Mouse (Mus musculus): ENCODE data around the gene Cox17.
A peak's percentile ranks its signal among the peaks of the same experiment; 100 is the strongest.

The Cox17 gene

GRCm38 (mm10) chr16:38349881-38350280 is 3.1 kb downstream of the Cox17 start:
- no peak for DNase-seq

GRCm38 (mm10) chr16:38350361-38350855 is 3.6 kb downstream of the Cox17 start:
- DNase-seq, result peak; percentile 16 to 47

- no peak for DNase-seq
Observed at GRCm38 (mm10) chr16:38350939-38351338, 4.1 kb downstream of the Cox17 start.

- DNase-seq, result no peak
Observed at GRCm38 (mm10) chr16:38352031-38352430, 5.2 kb downstream of the Cox17 start.

- no peak for DNase-seq
Observed at GRCm38 (mm10) chr16:38352851-38353250, 6.1 kb downstream of the Cox17 start.

GRCm38 (mm10) chr16:38353642-38354041 is 6.9 kb downstream of the Cox17 start:
- no peak for DNase-seq

- DNase-seq, result no peak
Observed at GRCm38 (mm10) chr16:38354185-38354913, 7.6 kb downstream of the Cox17 start.

- DNase-seq, result no peak
Observed at GRCm38 (mm10) chr16:38358256-38358812, 11.5 kb downstream of the Cox17 start.

- no peak for DNase-seq
Observed at GRCm38 (mm10) chr16:38359241-38359640, 12.4 kb downstream of the Cox17 start.

- no peak for DNase-seq
Observed at GRCm38 (mm10) chr16:38359857-38360256, 13.1 kb downstream of the Cox17 start.

- no peak for DNase-seq
Observed at GRCm38 (mm10) chr16:38360317-38360716, 13.5 kb downstream of the Cox17 start.

- DNase-seq, result peak; percentile 23 to 40
Observed at GRCm38 (mm10) chr16:38361933-38362332, 15.1 kb downstream of the Cox17 start, which contains the start of gene Popdc2. Popdc2 (plus strand) TSS chr16:38362209.

- no peak for DNase-seq
Observed at GRCm38 (mm10) chr16:38362493-38363255, 15.9 kb downstream of the Cox17 start.

GRCm38 (mm10) chr16:38363256-38363595 is 16.4 kb downstream of the Cox17 start:
- no peak for DNase-seq

GRCm38 (mm10) chr16:38363657-38364056 is 16.9 kb downstream of the Cox17 start:
- no peak for DNase-seq

- DNase-seq, result no peak
Observed at GRCm38 (mm10) chr16:38365390-38365789, 18.6 kb downstream of the Cox17 start.

- DNase-seq, result no peak
Observed at GRCm38 (mm10) chr16:38366231-38366630, 19.4 kb downstream of the Cox17 start.

GRCm38 (mm10) chr16:38368336-38368735 is 21.5 kb downstream of the Cox17 start:
- no peak for DNase-seq

- DNase-seq, result no peak
Observed at GRCm38 (mm10) chr16:38369000-38369399, 22.2 kb downstream of the Cox17 start.

- no peak for DNase-seq
Observed at GRCm38 (mm10) chr16:38369431-38369830, 22.6 kb downstream of the Cox17 start.

- no peak for DNase-seq
Observed at GRCm38 (mm10) chr16:38369992-38370484, 23.2 kb downstream of the Cox17 start.

- no peak for DNase-seq
Observed at GRCm38 (mm10) chr16:38370633-38371374, 24.0 kb downstream of the Cox17 start.

All from lung, postnatal 4 days (tissue).